Mouse (Mus musculus): ENCODE data around the gene Stpg3. TPM values are rescaled to one million over a fixed set of nuclear protein-coding genes. Genes with fewer than 3 reads are reported as not detected.

Stpg3 gene
- polyA plus RNA-seq, 1 experiment = not detected

DNA sequence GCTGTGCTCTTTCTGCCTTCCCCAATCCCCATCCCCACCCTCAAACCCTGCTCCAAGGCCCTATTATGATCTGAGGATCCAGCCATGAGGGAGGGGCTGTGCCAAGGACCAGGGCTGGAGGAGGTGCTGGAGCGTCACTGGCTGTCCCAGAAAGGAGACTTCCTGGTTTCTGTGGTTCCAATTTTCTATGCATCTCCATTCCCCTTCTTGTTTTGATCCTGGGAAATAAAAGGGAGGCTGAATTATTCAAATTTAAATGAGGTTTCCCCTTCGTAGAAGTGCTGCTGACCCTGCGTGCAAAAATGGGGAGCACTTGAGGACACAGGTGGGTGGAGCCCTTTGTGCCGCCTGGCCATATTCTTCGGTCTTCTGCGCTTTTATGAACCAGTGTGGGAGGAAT lies 31.8 kb downstream of the Stpg3 start:
- H3K4me1 ChIP-seq (ENCODE audit: control insufficient read depth, insufficient read depth, low read length) = peaks cover 3% of the 10 kb centered on the region
- no peaks in the 10 kb centered on the region for H3K9me3 ChIP-seq (replicated peaks; ENCODE audit: control insufficient read depth, insufficient read depth, low read length, poor library complexity, severe bottlenecking)
- no peak overlapping the region for H3K9ac ChIP-seq (ENCODE audit: low read depth, poor library complexity, severe bottlenecking)
- H3K36me3 ChIP-seq (ENCODE audit: control insufficient read depth, insufficient read depth, low read length, poor library complexity, severe bottlenecking) = no peaks in the 10 kb centered on the region
- H3K27me3 ChIP-seq (ENCODE audit: control insufficient read depth, insufficient read depth, low read length, poor library complexity, severe bottlenecking) = no peaks in the 10 kb centered on the region
- no peak overlapping the region for H3K27ac ChIP-seq (ENCODE audit: insufficient read depth, low read length)
- no peak for TF ChIP-seq CTCF (IDR thresholded peaks at IDR 0.05; ENCODE audit: low read depth, low read length)
- no peak for TF ChIP-seq POLR2A (IDR thresholded peaks at IDR 0.05; ENCODE audit: insufficient read depth, low read length)
- no peak for TF ChIP-seq EP300 (IDR thresholded peaks at IDR 0.05; ENCODE audit: insufficient read depth, low read depth, low read length)
- no peak overlapping the region for H3K4me3 ChIP-seq (ENCODE audit: low read depth, low read length)

DNA sequence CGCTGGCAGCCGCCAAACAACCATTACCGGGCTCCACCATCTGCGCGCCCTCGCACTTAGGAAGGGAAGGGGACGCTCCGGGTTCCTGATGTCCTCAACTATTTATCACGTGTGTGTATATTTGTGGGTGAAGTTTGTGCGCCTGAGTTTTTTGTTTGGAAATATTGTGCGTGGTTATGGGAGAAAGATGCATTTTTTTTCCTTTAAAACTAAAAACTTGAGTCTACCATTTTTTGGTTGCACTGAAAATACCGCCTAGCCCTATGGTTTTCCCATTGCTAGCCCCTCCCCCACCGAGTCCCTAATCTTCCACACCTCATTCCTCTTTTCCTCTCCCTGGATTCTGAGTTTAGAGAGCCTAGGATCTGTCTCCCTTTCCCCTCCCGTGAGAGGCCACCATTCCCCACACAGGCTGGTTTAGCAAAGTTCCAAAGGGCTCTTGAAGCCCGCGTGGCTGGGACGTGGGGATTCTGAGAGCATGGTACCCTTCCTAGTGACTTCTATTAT lies 32.5 kb downstream of the Stpg3 start:
- H3K4me3 ChIP-seq (ENCODE audit: low read depth, low read length) = peak overlapping the region; percentile 64
- H3K9me3 ChIP-seq (replicated peaks; ENCODE audit: control insufficient read depth, insufficient read depth, low read length, poor library complexity, severe bottlenecking) = no peaks in the 10 kb centered on the region
- no peak overlapping the region for H3K27ac ChIP-seq (ENCODE audit: insufficient read depth, low read length)
- no peaks in the 10 kb centered on the region for H3K27me3 ChIP-seq (ENCODE audit: control insufficient read depth, insufficient read depth, low read length, poor library complexity, severe bottlenecking)
- H3K4me1 ChIP-seq (ENCODE audit: control insufficient read depth, insufficient read depth, low read length) = peaks cover 3% of the 10 kb centered on the region
- no peaks in the 10 kb centered on the region for H3K36me3 ChIP-seq (ENCODE audit: control insufficient read depth, insufficient read depth, low read length, poor library complexity, severe bottlenecking)
- H3K9ac ChIP-seq (ENCODE audit: low read depth, poor library complexity, severe bottlenecking) = peak overlapping the region; percentile 36
- TF ChIP-seq CTCF (IDR thresholded peaks at IDR 0.05; ENCODE audit: low read depth, low read length) (no peak), POLR2A (IDR thresholded peaks at IDR 0.05; ENCODE audit: insufficient read depth, low read length) (no peak), EP300 (IDR thresholded peaks at IDR 0.05; ENCODE audit: insufficient read depth, low read depth, low read length) (no peak)

DNA sequence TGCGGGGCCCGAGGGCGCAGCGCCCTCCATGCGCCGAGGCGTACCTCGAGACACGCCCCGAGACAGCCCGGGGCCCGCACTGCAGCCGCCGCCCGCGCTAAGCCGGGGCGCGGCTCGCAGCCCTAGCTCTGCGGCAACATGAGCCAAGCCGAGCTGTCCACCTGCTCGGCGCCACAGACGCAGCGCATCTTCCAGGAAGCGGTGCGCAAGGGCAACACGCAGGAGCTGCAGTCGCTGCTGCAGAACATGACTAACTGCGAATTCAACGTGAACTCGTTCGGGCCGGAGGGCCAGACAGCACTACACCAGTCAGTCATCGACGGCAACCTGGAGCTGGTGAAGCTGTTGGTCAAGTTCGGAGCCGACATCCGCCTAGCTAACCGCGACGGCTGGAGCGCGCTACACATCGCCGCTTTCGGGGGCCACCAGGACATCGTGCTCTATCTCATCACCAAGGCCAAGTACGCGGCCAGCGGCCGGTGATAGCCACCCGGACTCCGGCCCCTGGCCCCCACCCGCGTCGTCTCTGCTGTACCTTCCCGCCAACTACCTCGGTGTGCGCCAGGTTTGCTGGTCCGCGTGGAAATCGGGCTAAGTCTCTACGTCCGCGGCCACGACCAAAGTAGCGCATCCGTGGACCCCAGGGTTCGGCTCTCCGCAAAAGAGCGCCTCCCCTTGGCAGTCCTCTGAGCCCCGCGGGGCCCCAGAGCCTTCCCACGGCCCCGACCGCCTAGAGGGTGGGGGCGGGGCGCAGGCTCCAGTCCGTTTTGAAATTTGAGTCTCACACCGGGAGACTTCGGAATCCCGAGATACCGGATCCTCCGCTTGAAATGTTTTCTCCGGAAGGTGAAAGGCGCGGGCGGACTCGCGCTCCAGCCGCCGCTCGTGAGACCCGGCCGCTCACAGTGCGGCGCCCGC lies 33.2 kb downstream of the Stpg3 start:
- H3K27ac ChIP-seq (ENCODE audit: insufficient read depth, low read length) = no peak overlapping the region
- peaks cover 3% of the 10 kb centered on the region for H3K4me1 ChIP-seq (ENCODE audit: control insufficient read depth, insufficient read depth, low read length)
- H3K27me3 ChIP-seq (ENCODE audit: control insufficient read depth, insufficient read depth, low read length, poor library complexity, severe bottlenecking) = no peaks in the 10 kb centered on the region
- peak overlapping the region; percentile 64 for H3K4me3 ChIP-seq (ENCODE audit: low read depth, low read length)
- H3K36me3 ChIP-seq (ENCODE audit: control insufficient read depth, insufficient read depth, low read length, poor library complexity, severe bottlenecking) = no peaks in the 10 kb centered on the region
- no peak for TF ChIP-seq EP300 (IDR thresholded peaks at IDR 0.05; ENCODE audit: insufficient read depth, low read depth, low read length)
- peak; percentile 28 for TF ChIP-seq CTCF (IDR thresholded peaks at IDR 0.05; ENCODE audit: low read depth, low read length)
- no peaks in the 10 kb centered on the region for H3K9me3 ChIP-seq (replicated peaks; ENCODE audit: control insufficient read depth, insufficient read depth, low read length, poor library complexity, severe bottlenecking)
- peak overlapping the region; percentile 36 for H3K9ac ChIP-seq (ENCODE audit: low read depth, poor library complexity, severe bottlenecking)

DNA sequence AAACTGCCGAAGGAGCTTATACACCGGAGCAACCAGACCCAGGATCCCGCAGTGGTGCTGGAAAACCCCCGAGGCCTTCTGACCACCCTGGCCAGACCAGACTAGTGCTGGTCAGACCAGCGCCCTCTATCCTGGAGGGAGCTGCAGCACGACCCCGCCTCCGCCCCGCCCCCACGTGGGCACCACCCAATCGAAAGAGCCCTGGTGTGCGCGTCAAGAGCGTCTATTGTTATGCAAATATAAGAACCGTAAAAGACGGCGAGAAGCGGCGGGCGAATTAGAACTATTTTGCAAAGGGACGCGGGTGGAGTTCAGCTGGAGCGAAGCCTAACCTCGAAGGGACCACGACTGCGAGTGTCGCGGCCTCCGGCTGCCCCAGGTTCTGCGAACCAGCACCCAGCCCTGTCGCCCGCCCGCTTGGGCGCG lies 33.9 kb downstream of the Stpg3 start, which contains the start of gene Nrarp:
Nrarp (plus strand) TSS at position 281 of the 426 bp plus-strand sequence.
- Histone ChIP-seq H3K27ac (ENCODE audit: insufficient read depth, low read length) (no peak within 1 kb of the TSS), H3K27me3 (ENCODE audit: control insufficient read depth, insufficient read depth, low read length, poor library complexity, severe bottlenecking) (no peaks in the 10 kb centered on the region), H3K4me1 (ENCODE audit: control insufficient read depth, insufficient read depth, low read length) (peaks cover 3% of the 10 kb centered on the region), H3K9ac (ENCODE audit: low read depth, poor library complexity, severe bottlenecking) (peak within 1 kb of the TSS; percentile 36), H3K36me3 (ENCODE audit: control insufficient read depth, insufficient read depth, low read length, poor library complexity, severe bottlenecking) (no peaks in the 10 kb centered on the region), H3K4me3 (ENCODE audit: low read depth, low read length) (peak within 1 kb of the TSS; percentile 64), H3K9me3 (replicated peaks; ENCODE audit: control insufficient read depth, insufficient read depth, low read length, poor library complexity, severe bottlenecking) (no peaks in the 10 kb centered on the region)
- no peak for TF ChIP-seq EP300 (IDR thresholded peaks at IDR 0.05; ENCODE audit: insufficient read depth, low read depth, low read length)
- TF ChIP-seq CTCF (IDR thresholded peaks at IDR 0.05; ENCODE audit: low read depth, low read length) = peak; percentile 41
- peak; percentile 47 for TF ChIP-seq POLR2A (IDR thresholded peaks at IDR 0.05; ENCODE audit: insufficient read depth, low read length)

DNA sequence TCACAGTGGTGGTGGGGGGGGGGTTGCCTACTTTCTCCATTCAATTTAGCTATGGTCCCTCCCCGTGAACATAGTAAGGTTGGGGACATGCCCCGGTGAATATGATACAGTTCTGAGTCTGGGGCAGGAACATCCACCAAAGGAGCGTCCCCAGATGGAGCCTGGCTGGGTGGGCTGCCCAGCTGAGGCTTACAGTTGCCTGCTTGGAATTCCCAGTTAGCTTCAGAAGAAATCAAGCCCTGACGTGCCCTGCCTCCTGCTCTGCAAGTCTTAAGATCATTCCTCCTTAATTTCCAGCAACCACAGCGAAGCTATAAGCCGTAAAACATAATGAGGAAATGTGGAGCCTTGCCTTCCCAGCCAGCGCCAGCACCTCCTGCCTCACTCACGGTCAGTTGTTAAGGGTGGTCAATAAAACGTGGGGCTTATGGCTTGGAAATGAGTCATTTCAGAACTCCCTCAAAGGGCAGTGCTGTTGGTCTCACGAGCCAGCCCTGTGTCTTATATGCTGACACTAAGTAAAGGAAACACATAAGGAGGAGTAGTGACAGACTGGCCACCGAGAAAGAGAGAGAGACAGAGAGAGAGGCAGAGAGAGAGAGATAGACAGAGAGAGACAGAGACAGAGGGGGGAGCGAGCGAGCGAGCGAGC lies 34.7 kb downstream of the Stpg3 start:
- Histone ChIP-seq H3K36me3 (ENCODE audit: control insufficient read depth, insufficient read depth, low read length, poor library complexity, severe bottlenecking) (no peaks in the 10 kb centered on the region), H3K9ac (ENCODE audit: low read depth, poor library complexity, severe bottlenecking) (no peak overlapping the region), H3K27ac (ENCODE audit: insufficient read depth, low read length) (no peak overlapping the region), H3K4me1 (ENCODE audit: control insufficient read depth, insufficient read depth, low read length) (peaks cover 2% of the 10 kb centered on the region), H3K4me3 (ENCODE audit: low read depth, low read length) (peak overlapping the region; percentile 44; the same call in 1 of the 2 replicates), H3K27me3 (ENCODE audit: control insufficient read depth, insufficient read depth, low read length, poor library complexity, severe bottlenecking) (no peaks in the 10 kb centered on the region), H3K9me3 (replicated peaks; ENCODE audit: control insufficient read depth, insufficient read depth, low read length, poor library complexity, severe bottlenecking) (no peaks in the 10 kb centered on the region)
- TF ChIP-seq EP300 (IDR thresholded peaks at IDR 0.05; ENCODE audit: insufficient read depth, low read depth, low read length) = no peak
- no peak for TF ChIP-seq POLR2A (IDR thresholded peaks at IDR 0.05; ENCODE audit: insufficient read depth, low read length)
- TF ChIP-seq CTCF (IDR thresholded peaks at IDR 0.05; ENCODE audit: low read depth, low read length) = no peak

All from ES-Bruce4 (cell line).